Mouse (Mus musculus) adrenal gland, postnatal 4 days (tissue): ENCODE data around the gene Rab31. TPM values are rescaled to one million over a fixed set of nuclear protein-coding genes. Genes with fewer than 3 reads are reported as not detected.

Experiments
- DNase-seq, 2 experiments: peaks; one replicate each; pipeline ENCODE4 v3.0.0; 2021 to 2022; ENCODE audit warnings: low spot score in 2 of 2, mixed read lengths in 2 of 2
- long read RNA-seq, 2 experiments: library from polyadenylated mRNA; stranded (forward); transcript quantifications; one replicate each; pipeline ENCODE4 v2.0.0; 2021
- total RNA-seq, 2 experiments: library from RNA; stranded (reverse); gene quantifications; 2 replicates each; pipeline ENCODE4 v1.2.3; 2021

The Rab31 gene
- total RNA-seq = 10 to 100 TPM; 43.3 to 46.2 TPM
- long read RNA-seq, experiment 1, transcript Rab31-201 (7 exons, 3,473 nt) = major isoform, 15 of 21 reads
- long read RNA-seq, experiment 1, partial matches to known transcripts = 1 of 21 reads
- long read RNA-seq, experiment 1, other reads (novel, unspliced or antisense) = 5 of 21 reads
- long read RNA-seq, experiment 2, transcript Rab31-201 (7 exons, 3,473 nt) = major isoform, 40 of 60 reads
- long read RNA-seq, experiment 2, partial matches to known transcripts = 3 of 60 reads
- long read RNA-seq, experiment 2, other reads (novel, unspliced or antisense) = 17 of 60 reads

GRCm38 (mm10) chr17:65771951-65772934 lies at the start of gene Rab31:
Gene Rab31, minus strand, starts transcription at chr17:65772752.
- peak; percentile 59 to 69 for DNase-seq

- DNase-seq = no peak
Measured at GRCm38 (mm10) chr17:65820197-65820596, 47.6 kb upstream of the Rab31 start.

GRCm38 (mm10) chr17:65813763-65814162 lies 41.2 kb upstream of the Rab31 start:
- DNase-seq = no peak

DNA sequence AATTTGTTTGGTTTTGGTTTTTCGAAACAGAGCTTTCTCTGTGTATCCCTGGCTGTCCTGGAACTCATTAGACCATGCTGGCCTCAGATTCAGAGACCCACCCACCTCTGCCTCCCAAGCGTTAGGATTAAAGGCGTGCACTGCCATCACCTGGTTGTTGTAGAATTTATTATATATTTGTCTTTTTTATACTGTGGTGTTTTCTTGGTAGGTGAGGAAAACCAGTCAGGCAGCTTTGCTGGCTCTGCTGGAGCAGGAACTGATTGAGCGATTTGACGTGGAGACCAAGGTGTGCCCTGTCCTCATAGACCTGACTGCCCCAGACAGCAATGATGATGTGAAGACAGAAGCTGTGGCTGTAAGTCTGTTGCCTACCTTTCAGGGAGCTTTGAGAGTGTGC lies 38.5 kb upstream of the Rab31 start:
- DNase-seq = no peak

DNA sequence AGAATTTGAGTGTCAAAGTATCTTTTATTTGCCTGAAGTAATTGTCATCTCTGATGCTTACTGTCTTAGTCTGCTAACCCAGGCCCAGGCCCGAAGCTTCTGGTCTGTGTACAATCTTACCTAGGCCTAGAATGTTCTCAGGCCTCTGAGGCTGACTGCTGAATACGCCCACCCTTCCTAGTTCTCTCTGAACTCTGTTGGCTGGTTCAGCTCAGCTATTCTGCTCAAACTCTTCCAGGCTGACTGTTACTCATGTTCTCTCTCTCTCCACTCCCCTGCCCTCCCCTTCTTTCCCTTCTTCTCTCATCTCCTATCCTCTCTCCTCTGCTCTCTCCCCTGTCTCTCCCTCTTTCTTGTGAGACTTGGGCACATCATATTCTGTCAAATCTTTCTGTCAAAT lies 33.9 kb upstream of the Rab31 start:
- DNase-seq = no peak

DNA sequence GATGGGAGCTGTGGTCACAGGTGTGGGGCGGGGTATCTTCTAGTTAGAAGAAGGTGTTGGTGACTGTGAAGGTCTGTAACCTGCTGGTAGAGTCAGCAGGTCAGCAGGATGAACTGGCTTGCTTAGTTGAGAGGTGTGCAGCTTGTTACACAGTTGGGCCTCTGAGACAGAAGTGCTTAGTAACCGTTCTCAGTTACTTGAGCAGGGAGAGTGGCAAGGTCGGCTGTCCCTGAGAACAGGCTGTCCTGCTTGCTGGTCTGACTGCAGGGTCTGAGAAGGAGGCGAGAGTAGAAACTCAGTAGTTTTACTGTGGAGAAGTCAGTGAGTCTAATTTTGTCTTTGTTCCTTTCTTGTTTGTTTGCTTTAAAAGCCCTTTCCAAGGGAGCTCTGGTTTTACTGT lies 33.4 kb upstream of the Rab31 start:
- DNase-seq = no peak

DNA sequence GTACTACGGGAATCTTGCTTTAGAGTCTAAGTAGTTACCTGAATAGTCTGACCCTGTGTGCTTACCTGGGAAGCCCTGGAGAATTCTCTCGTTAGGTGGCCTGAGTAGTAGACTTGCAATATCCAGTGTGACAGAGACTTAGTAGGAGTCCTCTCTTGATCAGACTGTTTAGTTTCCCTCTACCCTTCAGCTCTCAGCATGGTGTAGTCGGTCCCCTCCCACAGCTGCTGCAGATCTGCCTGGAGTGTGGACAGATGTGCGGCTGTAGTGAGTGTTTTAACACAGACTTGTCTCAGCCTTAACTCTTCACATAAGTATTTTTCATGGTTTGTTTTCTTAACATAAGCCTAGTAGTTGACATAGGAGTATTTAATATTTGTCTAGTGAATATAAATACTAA lies 29.5 kb upstream of the Rab31 start:
- DNase-seq = no peak

GRCm38 (mm10) chr17:65800451-65800850 lies 27.9 kb upstream of the Rab31 start:
- DNase-seq = no peak

DNA sequence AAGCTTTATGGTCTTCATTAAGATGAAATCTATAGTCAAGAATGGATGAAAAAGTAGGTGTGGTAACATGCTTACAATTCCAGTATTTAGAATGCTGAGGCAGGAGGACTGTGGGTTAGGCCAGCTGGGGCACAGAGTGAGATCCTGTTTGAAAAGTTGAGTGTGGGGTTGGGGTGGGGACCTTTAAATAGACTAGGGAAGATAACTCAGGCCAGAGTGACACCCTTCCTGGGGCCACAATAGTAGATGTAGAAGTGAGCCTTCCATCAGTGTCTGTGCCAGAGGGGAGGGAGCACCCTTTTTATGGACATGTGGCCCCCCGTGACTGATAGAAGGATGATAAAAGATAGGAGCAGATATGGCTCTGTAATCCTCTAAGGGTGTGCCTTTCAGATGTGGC lies 26.8 kb upstream of the Rab31 start:
- no peak for DNase-seq

DNA sequence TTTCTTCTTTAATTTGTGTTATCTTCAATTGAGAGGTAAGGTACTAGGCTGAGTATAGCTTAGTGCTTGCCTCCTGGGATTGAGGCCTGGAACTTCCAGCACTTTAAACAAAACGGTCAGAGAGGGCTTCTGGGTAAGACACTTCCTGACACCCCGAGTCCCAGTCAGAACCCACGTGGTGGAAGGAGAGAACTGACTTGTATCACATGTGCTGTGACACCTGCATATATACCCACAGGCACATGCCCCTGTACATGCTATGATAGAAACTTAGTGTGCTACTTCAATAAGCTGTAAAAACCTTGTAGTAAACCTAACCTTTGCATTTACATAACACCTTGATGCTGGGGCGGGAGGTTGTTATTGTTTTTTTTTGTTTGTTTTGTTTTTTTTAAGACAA lies 25.9 kb upstream of the Rab31 start:
- DNase-seq = no peak

DNA sequence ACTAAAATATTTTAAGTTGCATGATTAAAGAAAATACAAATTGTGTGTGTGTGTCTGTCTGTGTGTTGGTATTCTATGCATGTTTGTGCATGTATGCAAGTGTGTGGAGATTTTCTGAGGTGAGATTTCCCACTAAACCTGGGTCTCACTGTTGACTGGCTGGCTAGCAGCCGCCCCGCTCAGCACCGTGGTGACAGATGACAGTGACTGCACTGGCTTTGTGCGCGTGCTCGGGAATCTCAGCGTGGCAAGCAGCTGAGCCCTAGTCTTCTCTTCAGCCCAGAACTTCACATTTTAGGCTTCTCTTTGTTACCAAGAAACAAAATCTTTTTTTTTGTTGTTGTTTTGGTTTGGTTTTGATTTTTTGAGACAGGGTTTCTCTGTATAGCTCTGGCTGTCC lies 23.5 kb upstream of the Rab31 start:
- DNase-seq = no peak

DNA sequence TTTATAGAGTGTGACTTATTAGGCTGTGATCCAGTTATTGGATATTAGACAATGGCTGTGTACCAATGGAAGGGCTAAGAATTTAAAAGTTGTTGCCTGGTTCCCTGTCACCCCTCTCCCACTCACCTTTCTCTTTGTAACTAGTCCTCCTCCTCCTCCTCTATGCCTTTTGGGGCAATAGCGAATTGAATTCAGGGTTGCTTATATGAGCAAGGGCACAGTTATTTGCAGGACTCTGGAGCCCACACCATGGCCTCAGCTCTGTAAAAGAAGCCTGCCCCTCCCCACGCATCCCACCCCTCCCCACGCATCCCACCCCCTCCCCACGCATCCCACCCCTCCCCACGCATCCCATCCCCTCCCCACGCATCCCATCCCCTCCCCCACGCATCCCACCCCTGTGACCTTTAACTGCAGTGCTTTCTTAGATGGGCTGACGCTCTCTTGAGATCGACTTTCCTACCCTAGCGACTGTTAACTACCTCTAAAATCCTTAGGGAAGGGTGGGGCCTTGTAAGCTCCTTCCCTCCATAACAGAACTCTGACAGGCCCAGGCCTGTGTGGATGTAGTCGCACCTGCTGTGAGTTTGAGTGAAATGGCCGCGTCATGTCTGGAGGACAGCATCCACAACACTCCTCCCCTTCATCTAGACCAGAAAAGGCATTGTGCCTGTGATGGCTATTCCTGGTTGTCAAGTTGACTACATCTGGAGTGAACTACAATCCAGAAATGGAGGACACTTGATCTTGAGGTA lies 21.7 kb upstream of the Rab31 start:
- DNase-seq = no peak

DNA sequence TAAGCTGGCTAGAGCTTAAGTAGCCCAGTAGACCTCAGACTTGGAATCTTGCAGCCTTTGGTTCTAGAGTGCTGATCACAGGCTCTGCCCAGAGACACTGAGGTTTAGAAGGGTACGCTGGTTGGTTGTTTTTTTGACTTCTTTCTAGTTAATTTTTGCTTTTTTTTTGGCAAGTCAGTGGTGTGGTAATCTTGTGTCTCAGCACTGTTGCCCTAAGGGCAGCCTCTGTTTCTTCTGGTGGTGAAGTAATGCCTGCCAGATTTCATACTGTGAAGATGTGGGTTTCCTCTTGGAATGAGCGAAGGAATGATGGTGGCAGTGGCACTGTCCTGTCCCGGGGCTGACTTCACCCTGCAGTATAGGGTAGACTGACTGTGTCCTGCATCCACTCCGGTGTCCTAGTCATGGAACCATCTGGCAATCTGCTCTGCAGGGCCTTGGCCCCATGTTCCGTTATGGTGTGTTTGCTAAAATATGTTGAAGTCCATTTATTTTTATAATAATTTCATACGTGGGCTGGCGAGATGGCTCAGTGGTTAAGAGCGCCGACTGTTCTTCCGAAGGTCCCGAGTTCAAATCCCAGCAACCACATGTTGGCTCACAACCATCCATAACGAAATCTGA lies 20.9 kb upstream of the Rab31 start:
- no peak for DNase-seq

DNA sequence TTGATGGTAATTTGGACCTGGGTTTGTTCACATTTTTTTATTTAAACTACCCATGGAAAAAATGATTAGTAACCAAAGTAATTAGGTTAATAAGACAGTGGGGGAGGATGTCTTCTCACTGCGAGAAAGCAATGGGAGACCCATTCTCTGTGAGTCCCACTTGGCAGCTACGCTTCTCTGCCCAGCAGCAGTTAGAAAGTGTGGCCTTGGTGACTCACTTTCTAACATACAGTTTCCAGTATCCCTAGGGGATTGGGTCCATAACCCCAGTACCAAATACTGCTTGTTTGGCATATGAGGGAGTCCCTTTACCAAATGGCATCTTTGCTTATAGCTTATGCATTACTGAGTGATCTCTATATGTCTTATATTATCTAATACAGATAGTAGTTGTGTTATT lies 18.6 kb upstream of the Rab31 start:
- no peak for DNase-seq

GRCm38 (mm10) chr17:65789576-65789975 lies 17.0 kb upstream of the Rab31 start:
- no peak for DNase-seq

- DNase-seq = no peak
Measured at GRCm38 (mm10) chr17:65788542-65789291, 16.2 kb upstream of the Rab31 start.

DNA sequence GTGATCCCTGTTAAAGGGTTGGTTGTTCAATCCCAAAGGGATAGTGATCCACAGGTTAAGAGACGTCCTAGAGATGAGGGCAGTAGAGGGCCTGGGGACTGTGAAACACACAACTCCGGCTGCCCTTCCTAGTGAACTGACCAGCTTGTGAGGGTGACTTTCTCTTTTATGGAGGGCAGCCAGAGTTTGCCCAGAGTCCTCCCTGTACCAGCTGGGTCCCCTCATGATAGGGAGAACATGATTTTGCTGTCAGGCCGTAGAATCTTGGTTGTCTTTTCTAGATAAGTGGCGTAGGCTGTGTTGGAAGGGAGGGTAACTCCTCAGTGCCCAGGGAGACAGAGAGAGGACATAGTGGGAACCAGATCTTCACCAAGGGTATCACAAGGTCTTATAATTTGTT lies 14.7 kb upstream of the Rab31 start:
- DNase-seq = no peak

GRCm38 (mm10) chr17:65786225-65786624 lies 13.7 kb upstream of the Rab31 start:
- no peak for DNase-seq

GRCm38 (mm10) chr17:65785707-65786106 lies 13.2 kb upstream of the Rab31 start:
- no peak for DNase-seq

DNA sequence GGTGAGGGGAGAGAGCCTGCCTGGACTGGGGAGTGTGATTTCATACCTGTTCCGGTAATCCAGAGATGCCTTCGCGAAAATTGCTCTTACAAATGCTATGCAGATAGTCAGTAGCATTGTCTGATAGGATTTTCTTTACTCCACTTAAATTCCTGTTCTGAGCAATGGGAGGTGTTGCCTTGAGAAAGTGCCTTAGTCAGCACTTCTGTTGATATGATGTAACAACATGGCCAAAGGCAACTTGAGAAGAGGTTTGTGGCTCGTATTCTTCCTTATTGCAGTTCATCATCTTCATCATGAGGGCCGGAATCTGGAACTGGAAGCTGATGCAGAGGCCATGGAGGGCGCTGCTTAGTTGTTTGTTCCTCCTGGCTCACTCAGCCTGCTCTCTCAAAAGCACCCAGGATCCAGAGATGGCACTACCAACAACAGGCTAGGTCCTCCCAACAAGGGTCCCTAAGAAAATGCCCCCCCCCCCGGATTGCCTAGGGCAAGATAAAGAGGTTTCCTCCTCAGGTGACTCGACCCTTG lies 12.1 kb upstream of the Rab31 start:
- DNase-seq = no peak
